Comparison of ENCODE assay signal across 8 mouse cellular contexts in the genomic region with DNA sequence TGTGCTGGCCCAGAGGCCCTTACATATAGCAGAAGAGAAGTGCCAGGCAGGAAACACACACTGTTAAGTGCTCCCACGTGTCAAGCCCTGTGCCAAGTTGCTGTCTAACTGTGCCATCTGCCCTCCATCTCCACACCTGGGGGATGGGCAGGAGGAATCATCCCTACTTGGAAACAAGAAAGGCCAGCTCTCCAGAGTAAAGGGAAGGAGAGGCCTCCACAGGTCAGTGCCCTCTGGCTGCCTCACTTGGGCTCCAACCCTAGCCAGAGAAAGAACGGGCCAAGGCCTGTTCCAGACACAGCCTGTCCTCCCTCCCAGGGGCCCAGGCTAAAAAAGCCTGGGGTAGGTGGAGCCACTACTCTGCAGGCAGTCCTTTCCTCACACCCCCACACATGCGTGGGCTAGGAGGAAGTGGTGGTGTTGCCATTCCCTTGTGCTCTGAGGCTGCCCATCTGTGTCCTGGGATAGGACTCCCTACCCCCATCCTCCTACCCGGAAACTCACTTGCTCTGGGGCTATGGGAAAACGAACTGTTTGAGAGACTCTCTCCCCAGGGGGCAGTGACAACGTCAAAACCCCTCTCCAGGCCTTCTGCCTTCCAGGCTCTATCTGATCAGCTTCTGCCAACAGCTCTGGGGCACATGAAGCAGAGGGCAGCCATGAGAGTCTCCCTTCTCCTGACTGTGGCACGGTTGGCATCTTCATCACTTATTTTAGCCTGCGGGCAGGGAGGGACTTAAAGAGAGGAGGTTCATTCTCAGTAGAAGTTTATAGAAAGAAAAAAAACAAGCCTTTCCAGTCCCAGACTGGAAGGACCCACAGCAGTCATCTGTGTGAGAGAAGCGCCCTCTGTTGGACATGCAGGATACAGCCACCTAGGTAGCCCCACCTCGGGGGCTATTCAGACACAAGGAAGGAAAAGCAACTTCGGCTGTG. TPM values are rescaled to one million over a fixed set of nuclear protein-coding genes. Genes with fewer than 3 reads are reported as not detected.
DNase-seq lines count a peak whose midpoint lies in the region; ATAC-seq and TF ChIP-seq lines count a peak whose summit lies in the region.

No protein-coding gene starts in this region.

- H3K4me2 ChIP-seq in embryonic facial prominence, embryonic 15.5 days (replicated peaks) = 0 out of 2 replicates have a peak overlapping the region, but pooled peaks have one; percentile 0
- peak overlapping the region; percentile 42 for H3K4me2 ChIP-seq in limb, embryonic 13.5 days (replicated peaks)
- H3K4me2 ChIP-seq in midbrain, embryonic 15.5 days = no peak overlapping the region

- peak; percentile 87 for TF ChIP-seq CTCF in bone marrow, adult 2 months (IDR thresholded peaks at IDR 0.05; ENCODE audit: control insufficient read depth, insufficient read depth, low read length)
- TF ChIP-seq CTCF in spleen, adult 2 months (IDR thresholded peaks at IDR 0.05; ENCODE audit: extremely low read depth, insufficient read depth, insufficient read length, insufficient replicate concordance) = peak; percentile 79; the same call in 1 of the 2 replicates

- TF ChIP-seq POLR2A in bone marrow, adult 2 months (IDR thresholded peaks at IDR 0.05; ENCODE audit: borderline replicate concordance, control insufficient read depth, low read depth, low read length) = no peak
- TF ChIP-seq POLR2A in spleen, adult 2 months (IDR thresholded peaks at IDR 0.05; ENCODE audit: low read depth, low read length) = no peak

- peak overlapping the region; percentile 57 for H3K27ac ChIP-seq in bone marrow, adult 2 months (ENCODE audit: control insufficient read depth, insufficient read depth, low read depth, low read length, poor library complexity)
- H3K27ac ChIP-seq in embryonic facial prominence, embryonic 15.5 days (replicated peaks) = peak overlapping the region; percentile 87
- H3K27ac ChIP-seq in limb, embryonic 13.5 days = peak overlapping the region; percentile 76
- H3K27ac ChIP-seq in midbrain, embryonic 15.5 days = no peak overlapping the region
- H3K27ac ChIP-seq in spleen, adult 2 months (ENCODE audit: insufficient read depth, low read length) = peak overlapping the region; percentile 68

- WGBS in bone marrow, adult 2 months = 4% methylated on average over 11 of the region's 11 CpGs
- 6% methylated on average over 11 of the region's 11 CpGs for WGBS in embryonic facial prominence, embryonic 15.5 days
- WGBS in limb, embryonic 13.5 days = 11% methylated on average over 11 of the region's 11 CpGs
- WGBS in midbrain, embryonic 15.5 days = 18% methylated on average over 11 of the region's 11 CpGs
- 3% methylated on average over 11 of the region's 11 CpGs for WGBS in spleen, adult 2 months

- H3K9ac ChIP-seq in embryonic facial prominence, embryonic 15.5 days = no peak overlapping the region
- H3K9ac ChIP-seq in limb, embryonic 13.5 days = peak overlapping the region; percentile 50
- H3K9ac ChIP-seq in midbrain, embryonic 15.5 days = no peak overlapping the region

- no peaks in the 10 kb centered on the region for H3K36me3 ChIP-seq in embryonic facial prominence, embryonic 15.5 days
- H3K36me3 ChIP-seq in limb, embryonic 13.5 days = no peaks in the 10 kb centered on the region
- no peaks in the 10 kb centered on the region for H3K36me3 ChIP-seq in midbrain, embryonic 15.5 days (replicated peaks)
- H3K36me3 ChIP-seq in spleen, adult 2 months (ENCODE audit: control insufficient read depth, insufficient read depth, low read length) = no peaks in the 10 kb centered on the region

- H3K4me1 ChIP-seq in bone marrow, adult 2 months (ENCODE audit: control insufficient read depth, insufficient read depth, low read length) = peaks cover 3% of the 10 kb centered on the region; the same call in 1 of the 2 replicates
- peaks cover 25% of the 10 kb centered on the region for H3K4me1 ChIP-seq in embryonic facial prominence, embryonic 15.5 days
- peaks cover 22% of the 10 kb centered on the region for H3K4me1 ChIP-seq in limb, embryonic 13.5 days
- H3K4me1 ChIP-seq in midbrain, embryonic 15.5 days = peaks cover 20% of the 10 kb centered on the region
- peaks cover 11% of the 10 kb centered on the region; the same call in 1 of the 2 replicates for H3K4me1 ChIP-seq in spleen, adult 2 months (ENCODE audit: control insufficient read depth, insufficient read depth, insufficient read length)

- peak; percentile 81 for ATAC-seq in embryonic facial prominence, embryonic 15.5 days (ENCODE audit: insufficient number of reproducible peaks, low FRiP score, low TSS enrichment, low read depth)
- ATAC-seq in limb, embryonic 13.5 days (ENCODE audit: low FRiP score, low read depth) = peak; percentile 85
- peak; percentile 61 for ATAC-seq in midbrain, embryonic 15.5 days (replicated peaks)

- DNase-seq in 416B (ENCODE audit: low read depth) = peak; percentile 91
- DNase-seq in heart, adult 8-10 months (ENCODE audit: low spot score) = peak; percentile 88
- DNase-seq in kidney, adult 8-10 months = peak; percentile 81 to 83
- peak; percentile 68 to 81 for DNase-seq in spleen, adult 2 months (ENCODE audit: low read depth in 1 of 2, low spot score in 2 of 2)

- H3K9me3 ChIP-seq in embryonic facial prominence, embryonic 15.5 days (replicated peaks) = no peaks in the 10 kb centered on the region
- no peaks in the 10 kb centered on the region for H3K9me3 ChIP-seq in limb, embryonic 13.5 days
- H3K9me3 ChIP-seq in midbrain, embryonic 15.5 days = no peaks in the 10 kb centered on the region

- no peak overlapping the region for H3K4me3 ChIP-seq in bone marrow, adult 2 months (replicated peaks; ENCODE audit: control insufficient read depth, low read depth, low read length)
- no peak overlapping the region; the same call in 1 of the 2 replicates for H3K4me3 ChIP-seq in embryonic facial prominence, embryonic 15.5 days (replicated peaks)
- H3K4me3 ChIP-seq in limb, embryonic 13.5 days = no peak overlapping the region
- no peak overlapping the region for H3K4me3 ChIP-seq in midbrain, embryonic 15.5 days
- H3K4me3 ChIP-seq in spleen, adult 2 months (ENCODE audit: extremely low read depth, insufficient read depth, insufficient read length) = no peak overlapping the region

- no peaks in the 10 kb centered on the region for H3K27me3 ChIP-seq in embryonic facial prominence, embryonic 15.5 days
- H3K27me3 ChIP-seq in limb, embryonic 13.5 days = no peaks in the 10 kb centered on the region
- no peaks in the 10 kb centered on the region for H3K27me3 ChIP-seq in midbrain, embryonic 15.5 days (replicated peaks)
- no peaks in the 10 kb centered on the region for H3K27me3 ChIP-seq in spleen, adult 2 months (ENCODE audit: control insufficient read depth, insufficient read depth, low read length)

RNA-seq across cellular contexts. Expression of a gene that starts 6.6 kb away (rescaled TPM):
- polyA plus RNA-seq in bone marrow, adult 2 months (2011; ENCODE audit: insufficient read depth, insufficient read length, low replicate concordance, missing spikeins) = 31.1 and 49.4 TPM in 2 replicates
- 26.1 and 28.1 TPM in 2 replicates for polyA plus RNA-seq in embryonic facial prominence, embryonic 15.5 days (2015; fragmentation: Nextera tagmentation; extraction: Ambion mirVana)
- total RNA-seq in heart, adult 8-10 months (2022) = 10 to 100 TPM in 2 of 4 experiments, 1 to 10 TPM in 2; 7.0 to 18.5 (median 9.7) TPM
- 26.8 and 30.0 TPM in 2 replicates for polyA plus RNA-seq in limb, embryonic 13.5 days (2015; fragmentation: Nextera tagmentation; extraction: Ambion mirVana)
- 24.7 and 28.0 TPM in 2 replicates for polyA plus RNA-seq in midbrain, embryonic 15.5 days (2015; fragmentation: Nextera tagmentation; extraction: Ambion mirVana)
- 53.8 and 67.0 TPM in 2 replicates for polyA plus RNA-seq in spleen, adult 2 months (2012; rRNA removed)

RNA-seq across cellular contexts. Expression of a gene that starts 34.5 kb away (rescaled TPM):
- polyA plus RNA-seq in bone marrow, adult 2 months (2011; ENCODE audit: insufficient read depth, insufficient read length, low replicate concordance, missing spikeins) = 5.5 and 7.5 TPM in 2 replicates
- 16.3 and 16.5 TPM in 2 replicates for polyA plus RNA-seq in embryonic facial prominence, embryonic 15.5 days (2015; fragmentation: Nextera tagmentation; extraction: Ambion mirVana)
- total RNA-seq in heart, adult 8-10 months (2022) = 1 to 10 TPM; 4.1 to 7.3 (median 6.5) TPM
- polyA plus RNA-seq in limb, embryonic 13.5 days (2015; fragmentation: Nextera tagmentation; extraction: Ambion mirVana) = 12.2 and 12.9 TPM in 2 replicates
- polyA plus RNA-seq in midbrain, embryonic 15.5 days (2015; fragmentation: Nextera tagmentation; extraction: Ambion mirVana) = 153 and 155 TPM in 2 replicates
- 12.4 and 19.3 TPM in 2 replicates for polyA plus RNA-seq in spleen, adult 2 months (2012; rRNA removed)
